Mouse (Mus musculus) kidney, postnatal 0 days (tissue): ENCODE results near the gene Hdac7. TPM values are rescaled to one million over a fixed set of nuclear protein-coding genes. Genes with fewer than 3 reads are reported as not detected.

Experiments used
- ATAC-seq: fragments of 200-750 bp; cut with Nextera tagmentation; replicated peaks from 2 replicates; pipeline ENCODE4 v1.8.0; 2017; ENCODE audit warnings: low read depth, moderate number of reproducible peaks, moderate TSS enrichment, moderate library complexity; ENCODE audit not compliant: low FRiP score
- DNase-seq: peaks from one replicate; pipeline ENCODE4 v3.0.0-alpha.2; 2016; ENCODE audit warnings: low spot score
- H3K27ac ChIP-seq: fragments of 300-500 bp; sonication (generic); 2 replicates; pipeline ENCODE4 v1.5.1; 2014; ENCODE audit warnings: mild to moderate bottlenecking
- H3K27me3 ChIP-seq: fragments of 300-500 bp; sonication (generic); 2 replicates; pipeline ENCODE4 v1.6.1; 2014; ENCODE audit warnings: low read length, mixed read lengths; ENCODE audit not compliant: insufficient read depth
- H3K36me3 ChIP-seq: fragments of 300-500 bp; sonication (generic); 2 replicates; pipeline ENCODE4 v1.6.1; 2014; ENCODE audit warnings: low read length, mixed read lengths; ENCODE audit not compliant: insufficient read depth
- H3K4me1 ChIP-seq: fragments of 300-500 bp; sonication (generic); replicated peaks from 2 replicates; pipeline ENCODE4 v1.6.1; 2014; ENCODE audit warnings: antibody characterized with exemption, low read length, mixed read lengths; ENCODE audit not compliant: insufficient read depth
- H3K4me2 ChIP-seq: fragments of 300-500 bp; sonication (generic); 2 replicates; pipeline ENCODE4 v1.6.1; 2014; ENCODE audit warnings: mild to moderate bottlenecking, low read length, moderate library complexity, mixed read lengths
- H3K4me3 ChIP-seq: fragments of 300-500 bp; sonication (generic); replicated peaks from 2 replicates; pipeline ENCODE4 v1.5.1; 2014; ENCODE audit warnings: low read depth, low read length
- H3K9ac ChIP-seq: fragments of 300-500 bp; sonication (generic); 2 replicates; pipeline ENCODE4 v1.6.1; 2014; ENCODE audit warnings: low read depth, low read length
- H3K9me3 ChIP-seq: fragments of 300-500 bp; sonication (generic); replicated peaks from 2 replicates; pipeline ENCODE4 v1.6.1; 2016; ENCODE audit warnings: low read length, inconsistent platforms, mixed read lengths
- CTCF ChIP-seq: IDR thresholded peaks from 2 replicates; pipeline ENCODE4 v1.5.1; 2016; ENCODE audit warnings: antibody characterized with exemption, low read depth, mild to moderate bottlenecking, moderate library complexity
- WGBS: fragments of 180-500 bp; shearing (Covaris S2); extraction: QIAGEN DNeasy Blood & Tissue Kit; methylation state at CpG from one replicate; pipeline ENCODE4 v1.1.7; 2014; 5-methylcytosine and 5-hydroxymethylcytosine counted together
- polyA plus RNA-seq: library from polyadenylated mRNA; unstranded; fragments of >200 nt; fragmentation: Nextera tagmentation; extraction: Ambion mirVana; gene quantifications from 2 replicates; pipeline ENCODE4 v1.2.1, GENCODE M21; 2015

Hdac7 gene
- polyA plus RNA-seq, 1 experiment from 2014 or later = 24.7 TPM

- Histone ChIP-seq H3K4me3 (no peak overlapping the region), H3K4me1 (no peaks in the 10 kb centered on the region), H3K27ac (no peak overlapping the region), H3K27me3 (no peaks in the 10 kb centered on the region), H3K4me2 (no peak overlapping the region), H3K36me3 (0 out of 2 replicates have a peak, but pooled peaks cover 6% of the 10 kb centered on the region), H3K9me3 (no peaks in the 10 kb centered on the region), H3K9ac (no peak overlapping the region)
- DNase-seq (no peak), ATAC-seq (no peak)
- TF ChIP-seq CTCF = no peak
- 67% methylated on average over 14 of the region's 14 CpGs for WGBS
These were observed 18.7 kb upstream of the Hdac7 start for GRCm38 (mm10) chr15:97862881-97863493.

- no peaks in the 10 kb centered on the region for H3K27me3 ChIP-seq
- ATAC-seq (no peak), DNase-seq (no peak)
- no peak overlapping the region for H3K4me3 ChIP-seq
- no peaks in the 10 kb centered on the region for H3K4me1 ChIP-seq
- no peak overlapping the region for H3K9ac ChIP-seq
- no peak overlapping the region for H3K27ac ChIP-seq
- WGBS = 85% methylated on average over 3 of the region's 3 CpGs
- H3K9me3 ChIP-seq = no peaks in the 10 kb centered on the region
- no peak for TF ChIP-seq CTCF
- H3K4me2 ChIP-seq = no peak overlapping the region
- 0 out of 2 replicates have a peak, but pooled peaks cover 2% of the 10 kb centered on the region for H3K36me3 ChIP-seq
These were observed 16.1 kb upstream of the Hdac7 start for GRCm38 (mm10) chr15:97860353-97860752.

GRCm38 (mm10) chr15:97858431-97858830 lies 14.1 kb upstream of the Hdac7 start:
- no peak for TF ChIP-seq CTCF
- no peaks in the 10 kb centered on the region for H3K9me3 ChIP-seq
- H3K4me3 ChIP-seq = no peak overlapping the region
- no peaks in the 10 kb centered on the region for H3K4me1 ChIP-seq
- no peak overlapping the region for H3K4me2 ChIP-seq
- H3K9ac ChIP-seq = no peak overlapping the region
- H3K36me3 ChIP-seq = 0 out of 2 replicates have a peak, but pooled peaks cover 2% of the 10 kb centered on the region
- no peak overlapping the region for H3K27ac ChIP-seq
- no peak for DNase-seq
- H3K27me3 ChIP-seq = no peaks in the 10 kb centered on the region
- ATAC-seq = no peak
- 79% methylated on average over 4 of the region's 4 CpGs for WGBS

GRCm38 (mm10) chr15:97854551-97854950 lies 10.2 kb upstream of the Hdac7 start:
- no peaks in the 10 kb centered on the region for H3K4me1 ChIP-seq
- 0 out of 2 replicates have a peak, but pooled peaks cover 2% of the 10 kb centered on the region for H3K36me3 ChIP-seq
- H3K27ac ChIP-seq = no peak overlapping the region
- no peak for ATAC-seq
- TF ChIP-seq CTCF = no peak
- H3K9me3 ChIP-seq = no peaks in the 10 kb centered on the region
- DNase-seq = no peak
- WGBS = 53% methylated on average over 6 of the region's 6 CpGs
- no peak overlapping the region for H3K4me3 ChIP-seq
- H3K9ac ChIP-seq = no peak overlapping the region
- no peak overlapping the region for H3K4me2 ChIP-seq
- no peaks in the 10 kb centered on the region for H3K27me3 ChIP-seq

- no peak for ATAC-seq
- Histone ChIP-seq H3K9me3 (no peaks in the 10 kb centered on the region), H3K9ac (no peak overlapping the region), H3K27me3 (no peaks in the 10 kb centered on the region), H3K4me3 (no peak overlapping the region), H3K27ac (no peak overlapping the region), H3K4me2 (no peak overlapping the region), H3K4me1 (no peaks in the 10 kb centered on the region), H3K36me3 (0 out of 2 replicates have a peak, but pooled peaks cover 2% of the 10 kb centered on the region)
- WGBS = 56% methylated on average over 8 of the region's 8 CpGs
- TF ChIP-seq CTCF = peak; percentile 60
- peak; percentile 37 for DNase-seq
These were observed 9.8 kb upstream of the Hdac7 start for GRCm38 (mm10) chr15:97854059-97854458.

- ATAC-seq = no peak
- Histone ChIP-seq H3K9ac (no peak overlapping the region), H3K36me3 (0 out of 2 replicates have a peak, but pooled peaks cover 2% of the 10 kb centered on the region), H3K27me3 (no peaks in the 10 kb centered on the region), H3K4me3 (no peak overlapping the region), H3K4me1 (no peaks in the 10 kb centered on the region), H3K9me3 (no peaks in the 10 kb centered on the region), H3K27ac (no peak overlapping the region), H3K4me2 (no peak overlapping the region)
- no peak for TF ChIP-seq CTCF
- WGBS = 89% methylated on average over 3 of the region's 3 CpGs
- no peak for DNase-seq
These were observed 8.0 kb upstream of the Hdac7 start for GRCm38 (mm10) chr15:97852291-97852690.

- Histone ChIP-seq H3K9ac (no peak overlapping the region), H3K27me3 (no peaks in the 10 kb centered on the region), H3K4me1 (no peaks in the 10 kb centered on the region), H3K36me3 (no peaks in the 10 kb centered on the region), H3K9me3 (no peaks in the 10 kb centered on the region), H3K4me3 (no peak overlapping the region), H3K4me2 (no peak overlapping the region), H3K27ac (no peak overlapping the region)
- TF ChIP-seq CTCF = no peak
- no peak for DNase-seq
- ATAC-seq = no peak
- 85% methylated on average over 5 of the region's 5 CpGs for WGBS
These were observed 6.7 kb upstream of the Hdac7 start for GRCm38 (mm10) chr15:97851011-97851410.
